Mouse (Mus musculus): ENCODE measurements at regions not wholly inside any gene's neighbourhood (a gene's known extent, or its start where the extent isn't known, plus 50 kb on each side); places are given as distances from the start of the nearest gene placed in this dataset.

DNA sequence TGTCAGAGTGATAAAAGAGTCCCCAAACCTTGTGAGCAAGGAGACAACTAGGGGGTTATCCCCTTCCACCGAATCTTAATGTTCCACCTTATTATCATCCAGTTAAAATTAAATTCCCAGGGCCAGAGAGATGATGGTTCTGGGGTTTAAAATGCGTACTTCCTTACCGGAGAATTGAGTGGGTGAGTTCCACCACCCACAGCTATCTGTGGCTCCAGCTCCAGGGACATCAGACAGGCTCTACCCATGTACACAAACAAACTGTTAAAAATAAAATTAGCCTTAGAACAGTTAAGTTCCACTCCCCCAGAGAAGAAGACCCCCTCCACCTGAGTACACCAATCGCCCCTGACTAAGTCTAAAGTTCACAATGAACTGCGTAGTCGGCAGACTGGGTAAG is 52.0 kb upstream of the Mgat5 start:
- DNase-seq: no peak

GRCm38 (mm10) chr1:127135521-127135920 is 69.3 kb upstream of the Mgat5 start:
- DNase-seq: no peak

DNA sequence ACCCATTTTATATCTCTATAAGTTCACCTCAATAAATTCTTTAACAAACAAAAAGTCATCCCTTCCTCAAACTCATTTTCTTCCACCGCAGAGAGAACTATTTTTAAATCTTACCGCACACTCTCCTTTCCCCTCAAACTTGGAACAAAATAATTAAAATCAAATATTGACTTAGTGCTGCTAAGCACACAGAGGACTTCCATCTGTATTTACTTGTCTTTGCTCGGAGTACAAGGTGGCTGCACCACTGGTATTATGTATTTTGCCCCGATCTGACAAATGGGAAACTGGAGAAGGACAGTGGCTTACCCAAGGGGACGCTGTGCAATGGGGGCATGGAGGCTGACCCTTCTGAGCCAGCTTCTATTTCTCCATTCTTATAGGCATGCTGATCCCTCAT is 72.9 kb upstream of the Mgat5 start:
- DNase-seq: no peak

GRCm38 (mm10) chr1:127124862-127125261 is 80.0 kb upstream of the Mgat5 start:
- DNase-seq: no peak

DNA sequence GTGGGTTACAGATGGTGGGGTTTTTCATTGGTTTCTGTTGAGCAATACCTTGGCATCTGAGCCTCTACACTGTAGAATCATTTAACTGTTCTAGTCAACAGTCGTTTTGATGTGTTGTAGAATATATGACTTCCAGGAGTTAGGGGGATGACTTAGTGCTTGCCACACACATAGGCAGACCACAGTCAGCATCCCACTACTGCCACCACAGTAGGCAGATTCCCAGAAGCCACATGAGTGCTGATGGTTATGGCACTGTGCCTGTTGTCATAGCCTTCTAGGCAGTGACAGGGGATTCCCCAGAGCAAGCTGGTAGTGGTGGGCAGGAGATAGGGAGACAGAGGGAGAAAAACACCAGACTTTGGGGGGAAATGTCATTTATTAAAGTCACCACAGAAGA is 86.8 kb upstream of the Mgat5 start:
- no peak for DNase-seq

GRCm38 (mm10) chr1:127107485-127107884 is 97.3 kb upstream of the Mgat5 start:
- DNase-seq: peak; percentile 65

GRCm38 (mm10) chr1:127105861-127106260 is 99.0 kb upstream of the Mgat5 start:
- peak; percentile 28 for DNase-seq

GRCm38 (mm10) chr1:127103664-127104063 is 101.2 kb upstream of the Mgat5 start:
- no peak for DNase-seq

GRCm38 (mm10) chr1:127098871-127099420 is 105.9 kb upstream of the Mgat5 start:
- DNase-seq: no peak

GRCm38 (mm10) chr1:127087616-127088015 is 117.2 kb upstream of the Mgat5 start:
- DNase-seq: no peak

- no peak for DNase-seq
Observed at GRCm38 (mm10) chr1:127085988-127086387, 118.8 kb upstream of the Mgat5 start.

DNA sequence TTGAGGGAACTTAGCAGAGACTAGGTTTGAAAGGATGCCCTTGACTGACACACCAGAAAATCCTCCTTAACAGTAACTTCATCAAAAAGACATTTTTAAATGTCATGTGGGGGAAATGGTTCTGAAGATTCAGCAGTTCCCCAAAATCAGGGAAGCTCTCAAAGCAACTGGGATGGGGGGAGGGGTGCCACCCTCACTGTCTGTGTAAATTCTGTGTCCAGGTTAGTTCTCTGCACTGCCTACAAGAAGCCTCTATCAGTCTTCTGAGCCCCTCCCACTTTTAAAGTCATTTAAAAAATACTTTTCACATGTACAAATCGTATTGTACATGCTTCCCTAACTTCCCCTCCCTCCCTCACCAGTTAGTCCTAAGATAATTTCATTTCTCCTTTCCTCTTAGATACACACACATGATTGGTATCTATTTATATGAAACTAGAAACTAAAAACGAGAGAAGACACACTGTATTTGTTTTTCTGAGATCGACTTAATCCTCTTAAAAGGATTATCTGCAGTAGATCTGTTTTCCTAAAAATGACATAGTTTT is 121.0 kb upstream of the Mgat5 start:
- DNase-seq: no peak

- no peak for DNase-seq
Observed at GRCm38 (mm10) chr1:127079012-127079411, 125.8 kb upstream of the Mgat5 start.

- DNase-seq: no peak
Observed at GRCm38 (mm10) chr1:127062430-127062829, 142.4 kb upstream of the Mgat5 start.

- no peak for DNase-seq
Observed at GRCm38 (mm10) chr1:127045711-127046420, 158.9 kb upstream of the Mgat5 start.

DNA sequence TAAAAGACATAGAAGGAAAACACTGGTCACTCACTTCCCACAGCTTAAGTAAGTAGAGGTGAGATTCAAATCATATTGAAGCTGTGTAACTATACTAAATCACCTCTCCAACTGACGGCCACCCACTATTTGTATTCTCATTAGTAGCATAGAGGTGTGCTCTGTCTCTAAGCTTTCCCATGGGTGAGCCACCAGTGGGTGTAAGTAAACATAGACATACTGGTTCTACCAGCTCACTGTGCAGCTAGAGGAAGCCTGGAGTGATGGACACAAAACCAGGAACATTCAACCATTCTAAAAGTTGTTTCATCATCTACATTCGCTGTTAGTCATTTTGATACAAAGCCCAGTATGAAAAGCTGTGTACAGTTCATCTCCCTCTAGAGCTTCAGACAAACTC is 170.1 kb upstream of the Mgat5 start:
- no peak for DNase-seq

- peak; percentile 31 for DNase-seq
Observed at GRCm38 (mm10) chr1:127031563-127031962, 173.3 kb upstream of the Mgat5 start.

DNA sequence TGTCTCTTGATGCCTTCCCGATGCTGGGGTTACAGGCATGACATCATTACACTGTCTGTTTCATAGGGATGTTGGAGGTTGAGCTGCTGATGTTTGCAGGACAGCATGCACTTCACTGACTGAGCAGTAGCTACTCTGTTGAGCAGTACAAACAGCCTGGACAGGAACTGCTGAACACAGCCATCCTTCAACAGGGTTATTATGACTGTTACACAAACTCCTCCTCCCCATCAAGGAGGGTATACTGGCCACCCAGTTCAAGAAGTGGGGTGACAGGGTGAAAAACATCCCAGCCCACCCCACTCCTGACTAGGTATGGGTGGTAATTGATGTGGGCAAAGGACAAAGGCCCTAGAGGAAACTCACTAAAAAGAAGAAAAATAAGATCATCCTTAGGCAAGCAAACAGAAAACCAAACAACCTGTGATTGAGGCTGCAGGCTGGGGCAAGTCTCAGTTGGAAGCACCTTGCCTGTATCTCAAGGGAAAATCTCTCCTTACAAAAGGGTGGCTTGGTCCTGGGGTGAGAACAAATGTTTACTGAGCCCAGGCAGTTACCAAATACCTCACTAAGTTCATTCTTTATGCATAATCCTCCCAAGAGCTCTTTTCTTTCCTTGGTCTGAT is 175.8 kb upstream of the Mgat5 start:
- DNase-seq: no peak

DNA sequence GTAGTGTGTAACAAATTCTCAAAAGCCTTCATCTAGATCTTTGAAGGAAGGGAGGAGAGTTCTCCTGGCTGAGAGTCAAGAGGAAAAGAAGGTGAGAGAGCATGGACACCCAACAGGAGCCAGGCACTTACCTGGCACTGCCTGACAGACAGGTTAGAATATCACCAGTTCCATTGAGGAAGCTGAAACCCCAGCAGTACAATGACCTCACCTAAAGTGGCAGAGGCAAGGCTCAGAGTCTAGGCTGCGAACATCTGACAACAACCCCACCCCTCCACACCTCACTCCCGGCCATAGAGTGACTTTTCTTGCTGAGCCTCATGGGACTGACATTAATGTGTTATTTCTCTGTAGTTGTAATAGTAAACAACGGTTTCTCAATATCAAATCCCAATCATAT is 181.7 kb upstream of the Mgat5 start:
- DNase-seq: no peak

- peak; percentile 24 for DNase-seq
Observed at GRCm38 (mm10) chr1:127017698-127018097, 187.1 kb upstream of the Nckap5 start.

DNA sequence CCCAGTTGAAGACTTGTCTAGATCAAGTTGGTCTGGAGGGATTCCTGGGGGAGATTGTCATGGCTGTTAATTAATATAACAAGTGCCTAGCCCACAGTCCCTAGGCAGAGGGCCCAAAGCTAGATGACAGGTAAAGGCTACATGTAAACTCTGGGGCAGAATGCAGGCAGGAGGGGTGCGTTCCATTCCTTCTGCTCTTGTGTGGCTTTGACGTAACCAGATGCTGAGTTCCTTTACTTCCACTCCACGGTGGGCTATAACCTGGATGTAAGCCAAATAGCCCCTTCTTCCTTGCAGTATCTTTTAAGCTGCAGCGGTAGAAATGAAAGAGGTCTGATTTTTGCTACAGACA is 185.3 kb upstream of the Nckap5 start:
- DNase-seq: no peak

DNA sequence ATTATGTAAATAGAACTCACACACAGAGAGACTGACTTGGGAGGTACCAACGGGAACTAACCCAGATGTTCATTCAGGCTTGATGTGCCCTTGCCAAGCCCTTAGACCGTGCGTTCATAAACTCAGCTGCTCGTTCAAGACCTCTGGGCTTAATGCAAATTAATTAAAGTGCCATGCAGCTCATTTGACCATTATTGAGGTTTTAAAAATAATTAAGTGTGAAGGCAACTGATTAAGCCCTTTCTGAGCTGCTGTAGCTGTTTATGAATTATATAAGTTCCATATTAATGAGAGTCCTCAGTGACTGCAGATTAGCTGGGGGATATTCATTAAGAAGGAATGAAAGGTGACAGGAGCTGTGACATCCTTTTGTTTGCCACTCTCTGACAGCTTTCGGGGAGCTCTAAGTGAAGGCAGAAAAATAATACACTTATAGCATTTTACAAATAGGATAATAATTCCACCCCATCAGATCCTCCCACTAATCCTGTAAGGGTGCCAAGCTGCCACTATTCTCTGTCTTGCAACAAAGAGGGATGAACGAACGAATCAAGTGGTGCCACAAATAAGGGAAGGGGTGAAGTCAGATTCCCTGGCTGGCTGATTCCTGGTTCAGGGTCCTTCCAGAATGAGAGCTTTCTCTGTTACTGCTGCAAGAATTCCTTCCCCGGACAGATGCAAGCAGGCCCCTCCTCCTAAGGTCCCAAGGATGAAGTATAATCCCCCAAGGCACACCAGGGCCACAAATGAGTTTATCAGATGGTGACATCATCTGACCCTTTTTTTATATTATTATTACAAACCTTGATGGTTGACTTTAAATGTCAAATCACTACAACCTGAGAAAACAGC is 184.7 kb upstream of the Nckap5 start:
- DNase-seq: no peak

DNA sequence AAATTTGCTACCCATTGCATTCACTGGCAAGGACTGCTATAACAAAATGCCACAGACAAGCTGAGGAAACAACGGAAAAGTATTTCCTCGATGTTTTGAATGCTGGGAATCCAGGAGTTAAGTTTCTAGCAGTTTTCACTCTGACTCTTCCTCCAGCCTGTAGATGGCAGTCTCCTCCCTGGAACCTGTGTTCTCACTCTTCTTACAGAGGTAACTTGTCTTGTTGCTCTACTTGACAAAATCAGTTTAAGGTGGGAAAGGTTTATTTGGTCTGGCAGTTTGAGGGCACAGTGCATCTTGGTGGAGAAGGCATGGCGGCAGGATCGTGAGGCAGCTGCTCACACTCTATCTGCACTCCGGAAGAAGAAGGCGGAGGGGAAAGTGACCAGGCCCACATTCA is 181.3 kb upstream of the Nckap5 start:
- DNase-seq: no peak

Data from right cerebral cortex, postnatal 14 days (tissue).